Mouse (Mus musculus) liver, embryonic 14.5 days (tissue): ENCODE measurements at regions not wholly inside any gene's neighbourhood (a gene's known extent, or its start where the extent isn't known, plus 50 kb on each side); places are given as distances from the start of the nearest gene placed in this dataset.

Experiments used
- CTCF ChIP-seq: IDR thresholded peaks from 2 replicates; pipeline ENCODE4 v1.5.1; 2016; ENCODE audit warnings: antibody characterized with exemption, low read depth, control low read depth
- EP300 ChIP-seq: IDR thresholded peaks from 2 replicates; pipeline ENCODE4 v1.6.1; 2016; ENCODE audit warnings: antibody characterized with exemption, low read depth

DNA sequence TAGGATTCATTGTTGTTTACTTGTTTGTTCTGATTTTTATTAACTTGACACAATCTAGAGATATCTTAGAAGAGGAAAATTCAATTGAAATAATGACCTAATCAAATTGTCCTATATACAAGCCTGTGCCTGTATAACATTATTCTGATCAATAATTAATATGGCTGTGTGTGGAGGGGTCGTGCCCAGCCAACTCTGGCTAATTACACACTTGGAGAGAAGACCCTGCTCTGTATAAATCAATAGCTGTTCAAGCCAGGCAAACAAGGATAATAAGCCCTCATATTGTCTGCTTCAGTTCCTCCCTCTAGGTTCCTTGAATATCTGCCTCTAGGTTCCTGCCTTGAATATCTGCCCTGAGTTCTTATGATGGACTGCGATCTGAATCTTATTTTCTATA lies 355.5 kb downstream of the Cdh9 start:
- TF ChIP-seq CTCF (no peak), EP300 (no peak)
